In the genomic region with DNA sequence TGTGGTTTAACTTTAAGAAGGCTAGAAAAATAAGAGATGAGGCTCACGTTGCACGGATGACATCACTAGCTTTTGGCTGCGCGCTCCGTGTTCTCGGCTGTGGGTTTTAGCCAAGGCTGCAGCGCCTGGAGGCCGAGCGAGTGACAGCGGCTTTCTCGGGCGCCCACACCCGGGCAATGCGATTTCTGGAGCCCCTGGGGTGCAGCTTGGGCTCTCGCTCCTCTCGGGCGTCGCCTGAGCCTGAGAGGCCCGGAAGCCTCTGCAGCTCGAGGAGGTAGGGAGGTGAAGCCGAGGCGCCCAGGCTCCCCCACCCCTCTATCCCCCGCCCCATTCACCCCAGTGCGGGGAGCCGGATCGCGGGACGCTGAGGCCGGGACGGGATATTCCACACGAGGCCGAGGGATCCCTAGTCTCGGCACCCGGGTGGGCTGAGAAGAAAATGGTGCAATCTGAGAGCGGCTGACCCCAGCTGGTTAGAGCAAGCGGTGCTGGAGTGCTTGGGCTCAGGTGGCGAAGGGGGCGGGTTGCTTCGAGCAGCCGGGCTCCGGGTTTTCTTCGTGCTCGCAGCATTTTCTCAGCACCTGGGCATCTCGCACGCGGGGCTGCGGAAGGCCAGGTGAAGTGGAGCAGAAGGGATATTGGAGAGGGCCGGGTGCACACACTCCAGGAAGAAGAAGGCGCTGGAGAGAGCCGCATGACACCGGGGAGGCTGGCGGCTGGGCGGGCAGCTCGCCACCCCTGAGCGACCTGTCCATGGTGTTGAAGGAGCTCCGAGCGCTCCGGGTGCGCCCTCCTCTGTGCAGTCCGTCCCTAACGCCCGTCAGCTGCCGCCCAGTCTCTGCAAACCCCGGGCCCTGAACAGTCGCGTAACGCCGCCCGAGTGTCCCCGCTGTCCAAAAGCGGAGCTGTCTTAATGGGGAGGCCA, we compare ENCODE assay signal across 8 mouse cellular contexts. TPM values are rescaled to one million over a fixed set of nuclear protein-coding genes. Genes with fewer than 3 reads are reported as not detected.
DNase-seq lines count a peak whose midpoint lies in the region; ATAC-seq and TF ChIP-seq lines count a peak whose summit lies in the region.

No protein-coding gene starts in this region.

- peak overlapping the region; percentile 55 for H3K4me3 ChIP-seq in embryonic facial prominence, embryonic 12.5 days
- H3K4me3 ChIP-seq in midbrain, embryonic 11.5 days (ENCODE audit: low read depth, low read length), result peak overlapping the region; percentile 74
- peak overlapping the region; percentile 54 for H3K4me3 ChIP-seq in small intestine, adult 2 months (ENCODE audit: low read depth, low read length)

- TF ChIP-seq CTCF in brain, embryonic 14.5 days (IDR thresholded peaks at IDR 0.05; ENCODE audit: borderline replicate concordance, extremely low read depth, insufficient read depth, insufficient read length), result peak; percentile 15; the same call in 1 of the 2 replicates
- no peak for TF ChIP-seq CTCF in small intestine, adult 2 months (IDR thresholded peaks at IDR 0.05; ENCODE audit: extremely low read depth, insufficient read length, insufficient replicate concordance, low read depth, low read length)

- peak; percentile 39; the same call in 1 of the 2 replicates for TF ChIP-seq POLR2A in brain, embryonic 14.5 days (IDR thresholded peaks at IDR 0.05; ENCODE audit: borderline replicate concordance, extremely low read depth, insufficient read depth, insufficient read length, poor library complexity, severe bottlenecking)
- no peak for TF ChIP-seq POLR2A in small intestine, adult 2 months (IDR thresholded peaks at IDR 0.05; ENCODE audit: low read depth, low read length)

- peak; percentile 95 for DNase-seq in brain, embryonic 14.5 days (ENCODE audit: low read depth)
- peak; percentile 74 to 76 for DNase-seq in heart, adult 18-20 months
- peak; percentile 12 for DNase-seq in kidney, adult 11 months
- DNase-seq in left cerebral cortex, postnatal 25 days (ENCODE audit: low spot score in 2 of 2), result peak; percentile 89 to 96
- DNase-seq in midbrain, embryonic 11.5 days (ENCODE audit: low spot score, missing footprints), result peak; percentile 94
- no peak for DNase-seq in spleen, postnatal 4 days (ENCODE audit: low spot score in 2 of 2)

- peak overlapping the region; percentile 99 for H3K4me2 ChIP-seq in embryonic facial prominence, embryonic 12.5 days (replicated peaks)
- peak overlapping the region; percentile 97 for H3K4me2 ChIP-seq in midbrain, embryonic 11.5 days

- H3K9ac ChIP-seq in embryonic facial prominence, embryonic 12.5 days, result peak overlapping the region; percentile 36; the same call in 1 of the 2 replicates
- peak overlapping the region; percentile 87 for H3K9ac ChIP-seq in midbrain, embryonic 11.5 days (ENCODE audit: low read length)

- peaks cover 62% of the 10 kb centered on the region for H3K27me3 ChIP-seq in embryonic facial prominence, embryonic 12.5 days
- H3K27me3 ChIP-seq in midbrain, embryonic 11.5 days (ENCODE audit: control insufficient read depth, insufficient read depth, low read length), result peaks cover 2% of the 10 kb centered on the region; the same call in 1 of the 2 replicates
- peaks cover 38% of the 10 kb centered on the region for H3K27me3 ChIP-seq in small intestine, adult 2 months (ENCODE audit: control insufficient read depth, insufficient read depth, low read length)

- under 1% methylated on average over 71 of the region's 71 CpGs for WGBS in embryonic facial prominence, embryonic 12.5 days
- under 1% methylated on average over 70 of the region's 71 CpGs for WGBS in midbrain, embryonic 11.5 days
- WGBS in small intestine, adult 2 months, result under 1% methylated on average over 71 of the region's 71 CpGs

- H3K4me1 ChIP-seq in embryonic facial prominence, embryonic 12.5 days, result peaks cover 14% of the 10 kb centered on the region
- peaks cover 12% of the 10 kb centered on the region for H3K4me1 ChIP-seq in midbrain, embryonic 11.5 days (ENCODE audit: control insufficient read depth, insufficient read depth, low read length)
- peaks cover 8% of the 10 kb centered on the region for H3K4me1 ChIP-seq in small intestine, adult 2 months (ENCODE audit: control insufficient read depth, insufficient read depth, insufficient read length, low read length)

- no peaks in the 10 kb centered on the region for H3K36me3 ChIP-seq in embryonic facial prominence, embryonic 12.5 days
- H3K36me3 ChIP-seq in midbrain, embryonic 11.5 days (ENCODE audit: control insufficient read depth, insufficient read depth, low read length), result no peaks in the 10 kb centered on the region
- no peaks in the 10 kb centered on the region for H3K36me3 ChIP-seq in small intestine, adult 2 months (ENCODE audit: control insufficient read depth, insufficient read depth, low read length)

- H3K9me3 ChIP-seq in embryonic facial prominence, embryonic 12.5 days, result no peaks in the 10 kb centered on the region
- no peaks in the 10 kb centered on the region for H3K9me3 ChIP-seq in midbrain, embryonic 11.5 days (ENCODE audit: control insufficient read depth, low read length)

- intact Hi-C loops in left cerebral cortex, postnatal 25 days (cut with DNase I), result loop anchor here (2.0 to 5.0 kb wide), 6 partner anchors 33 to 521 kb away; a partner anchor contains a TSS

- H3K27ac ChIP-seq in embryonic facial prominence, embryonic 12.5 days, result no peak overlapping the region
- peak overlapping the region; percentile 63 for H3K27ac ChIP-seq in midbrain, embryonic 11.5 days (ENCODE audit: low read depth, low read length)
- no peak overlapping the region for H3K27ac ChIP-seq in small intestine, adult 2 months (ENCODE audit: insufficient read depth, low read depth, low read length)

- peak; percentile 72 for ATAC-seq in embryonic facial prominence, embryonic 12.5 days (ENCODE audit: insufficient number of reproducible peaks, insufficient read depth, low FRiP score, low TSS enrichment)
- ATAC-seq in midbrain, embryonic 11.5 days (ENCODE audit: low FRiP score), result peak; percentile 72

RNA-seq across cellular contexts. Expression of a gene that starts 1.4 kb away (rescaled TPM):
- 48.8 and 84.9 TPM in 2 replicates for polyA plus RNA-seq in brain, embryonic 14.5 days (2012; rRNA removed)
- 2.2 and 3.3 TPM in 2 replicates for polyA plus RNA-seq in embryonic facial prominence, embryonic 12.5 days (2016; fragmentation: Nextera tagmentation; extraction: Ambion mirVana)
- under 1 TPM; 0.42 to 0.90 TPM for total RNA-seq in heart, adult 18-20 months (2021)
- 100 to 1,000 TPM; 278 to 312 TPM for total RNA-seq in left cerebral cortex, postnatal 25 days (2021)
- 7.1 and 9.0 TPM in 2 replicates for polyA plus RNA-seq in midbrain, embryonic 11.5 days (2014; fragmentation: Nextera tagmentation; extraction: Ambion mirVana)
- 0.10 and 0.29 TPM in 2 replicates for polyA plus RNA-seq in small intestine, adult 2 months (2012; rRNA removed)

Comparison
In these comparisons a context has a peak if more than half of its experiments do, and no peak if none do; other contexts are left out.
1. DNase-seq: peak in brain, embryonic 14.5 days (single experiment), heart, adult 18-20 months (2 of 2), kidney, adult 11 months (single experiment), left cerebral cortex, postnatal 25 days (2 of 2) and midbrain, embryonic 11.5 days (single experiment); none in spleen, postnatal 4 days (0 of 2).
2. Peak in every context shown above with its lines, with median percentiles within 50 percentile points of each other: H3K4me3 ChIP-seq.